Mouse (Mus musculus): ENCODE measurements around the gene Ppp4r2.

DNA sequence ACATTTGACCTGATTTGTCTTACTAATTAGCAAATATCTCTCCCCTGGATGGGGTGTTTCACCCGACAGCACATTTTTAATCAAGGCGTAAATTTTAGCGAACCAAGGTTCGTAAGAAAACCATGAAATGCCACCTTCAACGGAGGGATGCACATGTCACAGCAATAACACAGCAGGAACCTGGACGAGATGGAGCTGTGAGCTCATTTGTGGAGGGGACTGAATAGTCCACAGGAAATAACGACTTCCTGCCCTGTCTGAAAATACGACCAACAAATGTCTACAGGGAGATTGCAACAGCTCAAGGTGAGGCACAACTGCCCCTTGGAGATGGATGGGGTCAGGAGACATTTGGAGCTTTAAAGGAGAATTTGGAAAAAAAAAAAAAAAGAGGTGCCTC lies 61.8 kb downstream of the Ppp4r2 start:
- TF ChIP-seq CTCF (IDR thresholded peaks at IDR 0.05; ENCODE audit: borderline replicate concordance, extremely low read depth, insufficient read depth, insufficient read length) (no peak), POLR2A (IDR thresholded peaks at IDR 0.05; ENCODE audit: borderline replicate concordance, extremely low read depth, insufficient read depth, insufficient read length, poor library complexity, severe bottlenecking) (no peak)

Measured in brain, embryonic 14.5 days (tissue).